Mouse (Mus musculus) cerebellum, postnatal 25 days (tissue): ENCODE data around the gene Negr1.
A peak's percentile ranks its signal among the peaks of the same experiment; 100 is the strongest.

Experiments
- DNase-seq, 2 experiments: peaks; one replicate each; pipeline ENCODE4 v3.0.0; 2021; ENCODE audit warnings: mixed read lengths in 2 of 2

The Negr1 gene

GRCm38 (mm10) chr3:156690059-156690605, 128.5 kb downstream of the Negr1 start:
- DNase-seq: peak; percentile 49 to 58

GRCm38 (mm10) chr3:156698687-156699086, 137.1 kb downstream of the Negr1 start:
- DNase-seq: no peak

DNA sequence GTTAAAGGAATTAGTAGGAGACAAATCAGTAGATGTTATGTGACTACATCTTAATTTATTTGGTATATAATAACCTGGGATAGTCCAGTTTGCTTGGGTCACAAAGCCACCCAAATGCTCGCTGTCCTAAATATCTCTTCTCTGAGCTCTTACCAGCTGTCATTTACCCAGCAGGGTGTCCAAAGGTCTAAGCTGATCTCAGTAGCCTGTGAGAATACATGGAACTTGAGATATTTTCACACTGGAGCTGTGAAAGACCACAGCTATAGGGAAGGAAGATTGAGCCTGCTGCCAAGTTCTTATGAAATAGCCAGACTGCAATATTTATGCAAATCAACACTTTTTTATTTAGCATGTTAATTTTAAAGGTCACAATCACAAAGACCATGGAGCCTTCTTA, 141.6 kb downstream of the Negr1 start:
- DNase-seq: peak; percentile 38 to 68

- no peak for DNase-seq
Measured at GRCm38 (mm10) chr3:156710240-156710639, 148.6 kb downstream of the Negr1 start.

- DNase-seq: peak; percentile 69 to 75
Measured at GRCm38 (mm10) chr3:156710693-156711092, 149.1 kb downstream of the Negr1 start.

DNA sequence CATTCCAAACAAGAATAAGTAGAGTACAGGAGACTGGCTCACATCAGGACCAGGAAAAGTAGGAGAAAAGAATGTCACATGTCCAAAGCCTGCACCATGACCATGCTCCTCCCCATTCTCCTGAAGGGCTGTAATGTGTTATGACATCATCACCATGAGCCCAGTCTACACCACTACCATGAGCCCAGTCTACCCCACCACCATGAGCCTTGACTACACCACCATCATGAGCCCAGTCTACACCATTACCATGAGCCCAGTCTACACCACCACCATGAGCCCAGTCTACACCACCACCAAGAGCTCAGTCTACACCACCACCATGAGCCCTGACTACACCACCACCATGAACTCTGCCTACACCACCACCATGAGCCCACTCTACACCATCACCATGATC, 174.7 kb downstream of the Negr1 start:
- DNase-seq: no peak

GRCm38 (mm10) chr3:156739529-156739928, 177.9 kb downstream of the Negr1 start:
- no peak for DNase-seq

DNA sequence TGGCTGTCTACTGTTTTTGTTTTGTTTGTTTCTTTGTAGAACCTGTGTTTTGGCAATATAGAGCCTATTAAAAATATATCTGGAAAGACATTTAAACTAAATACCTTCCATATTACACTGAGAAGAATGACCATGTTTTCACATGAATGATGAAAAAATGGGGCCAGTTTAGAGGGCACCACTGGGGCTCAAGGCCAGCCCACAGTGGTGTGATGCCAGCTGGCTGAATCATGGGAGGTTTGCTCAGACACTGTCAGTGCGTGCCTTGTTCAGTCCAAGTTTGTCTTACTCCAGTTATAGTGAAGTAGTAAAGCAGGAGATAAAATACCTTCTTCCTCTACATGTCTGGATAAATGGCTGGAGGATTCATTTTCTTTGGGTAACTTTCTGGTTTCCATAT, 181.7 kb downstream of the Negr1 start:
- peak; percentile 41 to 65 for DNase-seq

GRCm38 (mm10) chr3:156745218-156745770, 183.7 kb downstream of the Negr1 start:
- no peak for DNase-seq

DNA sequence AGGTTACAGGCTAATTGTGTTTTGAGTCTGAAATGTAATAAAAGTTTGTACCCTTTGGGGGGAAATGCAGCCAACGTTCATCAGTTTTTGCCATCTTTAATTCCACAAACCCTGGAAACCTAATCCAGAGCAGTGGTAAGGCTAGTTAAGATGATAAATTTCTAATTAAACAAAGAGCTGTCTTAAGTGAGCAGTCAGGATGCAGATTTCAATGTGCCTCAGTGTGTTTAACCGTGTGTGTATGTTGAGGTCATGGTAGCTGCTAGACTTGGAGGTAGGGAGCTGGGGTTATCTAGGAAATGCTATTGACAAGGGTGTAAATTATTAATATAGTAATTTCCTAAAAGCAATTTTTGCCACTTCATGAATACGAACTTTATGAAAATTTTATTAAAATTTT, 185.9 kb downstream of the Negr1 start:
- no peak for DNase-seq

DNA sequence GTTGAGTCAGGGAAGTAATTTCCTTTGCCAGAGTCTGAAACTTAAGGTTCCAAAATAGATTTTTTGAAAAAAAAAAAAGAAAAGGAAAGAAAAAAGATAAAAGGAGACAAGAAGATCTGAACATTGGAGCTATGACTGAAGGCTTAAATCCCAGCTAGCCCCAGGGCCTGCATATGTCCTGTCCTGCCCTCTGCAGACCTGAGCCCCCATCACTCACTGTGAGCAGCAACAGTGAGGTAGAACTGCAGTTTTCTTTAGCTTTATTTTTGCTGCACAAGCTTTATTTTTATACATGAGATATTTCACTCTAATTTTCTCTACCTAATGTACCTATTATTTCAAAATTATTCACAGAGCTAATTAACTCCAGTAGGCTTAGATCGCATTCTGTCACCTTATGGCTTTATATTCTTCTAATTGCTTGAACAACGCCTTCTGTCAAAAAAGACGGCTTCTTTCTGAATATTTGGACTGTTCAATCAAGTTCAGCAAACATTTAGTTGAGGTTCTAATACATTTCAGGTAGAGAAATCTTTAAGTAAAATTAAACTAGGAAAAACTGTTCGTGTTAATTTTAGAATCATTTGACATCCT, 192.3 kb downstream of the Negr1 start:
- no peak for DNase-seq

- DNase-seq: no peak
Measured at GRCm38 (mm10) chr3:156754790-156755530, 193.4 kb downstream of the Negr1 start.

- DNase-seq: no peak
Measured at GRCm38 (mm10) chr3:156765015-156765414, 203.4 kb downstream of the Negr1 start.

GRCm38 (mm10) chr3:156766171-156766845, 204.7 kb downstream of the Negr1 start:
- peak; percentile 45 for DNase-seq

DNA sequence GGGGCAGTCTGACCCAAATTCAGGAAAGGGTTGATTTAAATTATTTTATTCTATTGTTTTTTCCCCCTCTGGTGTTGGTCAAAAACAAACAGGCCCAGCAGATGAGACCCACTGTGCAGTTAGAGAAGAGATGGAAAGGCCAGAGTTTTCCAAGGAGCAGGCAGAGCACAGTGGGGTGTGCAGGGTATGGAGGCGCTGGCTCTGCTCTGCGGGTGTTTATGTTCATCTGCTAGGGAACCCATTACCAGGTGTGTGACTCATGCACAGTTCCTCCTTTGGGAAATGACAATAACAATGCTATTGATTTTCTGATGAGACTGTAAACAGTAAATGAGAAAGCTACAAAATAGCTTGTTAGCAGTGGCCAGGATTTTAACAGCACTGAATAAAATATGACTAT, 210.0 kb downstream of the Negr1 start:
- DNase-seq: peak; percentile 40 to 49

DNA sequence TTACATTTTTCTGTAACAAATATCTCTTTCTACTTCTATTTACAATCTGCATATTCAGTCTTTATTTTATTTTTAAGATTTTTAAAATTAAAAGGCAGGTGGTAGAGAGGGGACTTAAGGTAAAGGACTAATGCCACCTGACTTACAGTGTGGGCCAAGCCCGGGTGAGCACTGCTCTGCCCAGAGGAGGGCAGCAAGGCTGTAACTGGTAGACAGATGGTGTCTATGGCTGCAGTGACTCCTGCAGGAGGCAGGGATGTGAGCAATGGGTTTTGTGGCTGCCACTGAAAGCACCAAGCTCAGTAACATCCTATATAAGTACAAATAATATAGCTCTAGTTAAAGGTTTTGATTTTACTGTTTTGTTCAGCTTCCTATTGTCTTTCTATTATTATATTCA, 210.5 kb downstream of the Negr1 start:
- DNase-seq: peak; percentile 53 to 74

- DNase-seq: no peak
Measured at GRCm38 (mm10) chr3:156784309-156784852, 222.8 kb downstream of the Negr1 start.

- no peak for DNase-seq
Measured at GRCm38 (mm10) chr3:156786355-156786754, 224.8 kb downstream of the Negr1 start.

GRCm38 (mm10) chr3:156791234-156791633, 229.6 kb downstream of the Negr1 start:
- DNase-seq: peak in 1 of 2 experiments; percentile 36

GRCm38 (mm10) chr3:156792743-156793142, 231.1 kb downstream of the Negr1 start:
- DNase-seq: no peak

GRCm38 (mm10) chr3:156794091-156794490, 232.5 kb downstream of the Negr1 start:
- DNase-seq: no peak

DNA sequence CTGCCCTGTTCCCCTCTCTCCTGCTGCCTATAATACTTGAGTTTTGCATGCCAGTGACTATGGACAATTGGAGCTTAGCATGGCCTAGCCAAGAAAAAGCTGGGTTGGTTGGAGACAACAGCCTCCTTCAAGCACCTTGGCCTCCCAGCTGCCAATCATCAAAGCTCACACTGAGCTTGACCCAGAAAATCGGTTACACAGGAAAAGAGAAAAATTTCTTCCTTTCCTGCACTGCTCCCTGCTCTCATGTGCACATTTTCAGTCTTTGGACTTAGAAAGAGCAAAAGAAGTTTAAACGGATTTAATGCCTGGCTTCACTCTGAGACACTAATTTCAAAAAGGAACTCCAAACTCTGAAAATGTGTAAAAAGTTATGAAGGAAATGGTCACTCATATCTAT, 233.0 kb downstream of the Negr1 start:
- peak in 1 of 2 experiments; percentile 51 for DNase-seq
